Mouse (Mus musculus) liver, embryonic 11.5 days (tissue): ENCODE measurements at regions not wholly inside any gene's neighbourhood (a gene's known extent, or its start where the extent isn't known, plus 50 kb on each side); places are given as distances from the start of the nearest gene placed in this dataset.

Source experiments
- ATAC-seq: fragments of 200-750 bp; cut with Nextera tagmentation; replicated peaks from 2 replicates; pipeline ENCODE4 v1.8.0; 2017; ENCODE audit warnings: moderate number of reproducible peaks, mild to moderate bottlenecking, moderate TSS enrichment, moderate library complexity; ENCODE audit not compliant: low FRiP score
- DNase-seq: peaks from one replicate; pipeline ENCODE4 v3.0.0-alpha.2; 2017; ENCODE audit warnings: low spot score
- H3K27ac ChIP-seq: fragments of 300-500 bp; sonication (generic); 2 replicates; pipeline ENCODE4 v1.5.1; 2014; ENCODE audit warnings: mild to moderate bottlenecking, low read depth, low read length, control low read depth
- H3K27me3 ChIP-seq: fragments of 300-500 bp; sonication (generic); replicated peaks from 2 replicates; pipeline ENCODE4 v1.6.1; 2014; ENCODE audit warnings: low read length, mixed read lengths; ENCODE audit not compliant: control insufficient read depth, insufficient read depth
- H3K36me3 ChIP-seq: fragments of 300-500 bp; sonication (generic); 2 replicates; pipeline ENCODE4 v1.6.1; 2014; ENCODE audit warnings: mild to moderate bottlenecking, low read length, moderate library complexity, mixed read lengths; ENCODE audit not compliant: control insufficient read depth, insufficient read depth
- H3K4me1 ChIP-seq: fragments of 300-500 bp; sonication (generic); replicated peaks from 2 replicates; pipeline ENCODE4 v1.6.1; 2014; ENCODE audit warnings: low read length, mixed read lengths; ENCODE audit not compliant: control insufficient read depth, insufficient read depth
- H3K4me2 ChIP-seq: fragments of 300-500 bp; sonication (generic); 2 replicates; pipeline ENCODE4 v1.6.1; 2014; ENCODE audit warnings: mild to moderate bottlenecking, control low read depth, moderate library complexity
- H3K4me3 ChIP-seq: fragments of 300-500 bp; sonication (generic); 2 replicates; pipeline ENCODE4 v1.5.1; 2014; ENCODE audit warnings: low read depth, low read length, control low read depth
- H3K9ac ChIP-seq: fragments of 300-500 bp; sonication (generic); 2 replicates; pipeline ENCODE4 v1.6.1; 2014; ENCODE audit warnings: low read depth, low read length, control low read depth
- H3K9me3 ChIP-seq: fragments of 300-500 bp; sonication (generic); 2 replicates; pipeline ENCODE4 v1.6.1; 2016; ENCODE audit warnings: low read length, inconsistent platforms, mixed read lengths; ENCODE audit not compliant: control insufficient read depth
- WGBS: fragments of 180-500 bp; shearing (Covaris S2); extraction: QIAGEN DNeasy Blood & Tissue Kit; methylation state at CpG from one replicate; pipeline ENCODE4 v1.1.7; 2014; 5-methylcytosine and 5-hydroxymethylcytosine counted together

DNA sequence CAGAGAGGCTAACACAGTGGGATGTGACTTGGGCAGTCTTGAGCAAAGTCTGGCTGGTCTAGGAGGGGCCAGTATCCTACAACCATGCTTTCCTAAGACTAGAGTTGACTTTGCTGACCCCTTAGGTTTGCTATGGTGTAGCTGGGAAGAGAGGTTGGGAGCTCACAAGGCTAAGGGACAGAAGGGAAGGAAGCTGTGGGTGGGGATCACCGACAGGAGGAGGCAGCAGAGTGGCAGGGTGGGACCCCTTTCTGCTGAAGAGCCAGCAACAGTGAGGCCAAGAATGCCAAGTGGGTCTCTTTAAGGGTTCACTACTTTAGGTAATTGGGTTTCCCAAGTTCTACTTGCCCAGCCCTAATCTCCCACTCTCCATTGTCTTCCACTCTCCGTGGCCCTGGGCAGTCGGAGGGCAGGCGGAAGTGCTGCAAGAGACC, 67.7 kb upstream of the Sox13 start:
- H3K27me3 ChIP-seq = no peaks in the 10 kb centered on the region
- H3K27ac ChIP-seq = no peak overlapping the region
- H3K9ac ChIP-seq = peak overlapping the region; percentile 47; the same call in 1 of the 2 replicates
- no peak overlapping the region for H3K4me3 ChIP-seq
- DNase-seq (no peak), ATAC-seq (no peak)
- WGBS = 19% methylated on average over 4 of the region's 4 CpGs
- no peaks in the 10 kb centered on the region for H3K36me3 ChIP-seq
- peaks cover 11% of the 10 kb centered on the region for H3K4me1 ChIP-seq
- no peaks in the 10 kb centered on the region for H3K9me3 ChIP-seq
- H3K4me2 ChIP-seq = peak overlapping the region; percentile 80

DNA sequence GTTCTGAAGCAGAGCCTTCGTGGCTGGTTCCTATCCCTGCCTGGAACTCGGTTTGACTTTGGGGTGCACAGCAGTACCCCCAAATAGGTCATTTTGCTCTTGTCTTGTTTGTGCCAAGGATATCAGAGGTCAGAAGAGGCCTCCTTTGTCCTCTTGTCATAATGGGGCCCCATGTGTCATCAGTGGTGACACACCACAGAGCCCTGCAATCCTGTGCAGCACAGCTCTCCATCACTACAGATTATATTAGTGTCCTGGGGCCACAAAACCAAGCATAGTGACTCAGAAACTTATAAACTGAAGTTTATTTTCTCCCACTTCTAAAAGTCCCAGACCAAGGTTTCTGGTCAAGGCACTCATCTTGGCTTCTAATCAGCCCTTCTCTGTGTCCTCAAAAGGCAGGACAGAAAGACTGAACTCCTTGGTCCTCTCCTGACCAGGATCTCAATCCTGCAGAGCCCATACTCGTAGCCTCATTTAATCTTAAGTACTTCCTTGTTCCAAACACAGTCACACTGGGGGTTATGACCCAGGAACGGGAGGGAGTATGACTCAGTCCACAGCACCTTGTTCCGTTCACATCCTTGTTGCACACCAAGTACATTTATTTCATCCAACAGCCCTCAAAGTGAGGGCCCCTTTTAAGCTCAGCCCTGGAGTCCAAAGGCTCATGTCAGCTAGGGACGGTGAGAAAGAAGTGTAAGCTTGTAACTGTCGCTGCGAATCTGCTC, 63.2 kb upstream of the Sox13 start:
- H3K27ac ChIP-seq = no peak overlapping the region
- DNase-seq = no peak

DNA sequence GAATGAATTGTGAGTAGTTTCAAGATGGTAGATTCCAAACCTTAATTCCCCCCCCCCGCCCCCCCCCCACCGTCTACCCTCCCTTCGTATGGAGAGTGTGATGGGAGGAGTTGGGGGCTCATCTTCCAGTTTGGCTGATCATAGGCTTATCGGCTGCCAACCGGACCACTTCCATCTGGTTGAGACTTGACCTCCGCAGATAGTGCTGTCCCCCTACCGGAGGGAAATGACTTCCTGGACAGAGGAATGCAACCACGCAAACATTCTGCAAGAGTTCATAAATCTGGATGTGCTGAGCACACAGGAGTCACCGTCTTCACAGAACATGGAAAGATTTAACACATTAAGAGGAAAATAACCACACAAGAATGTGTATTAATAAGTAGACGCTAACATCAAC, 62.2 kb upstream of the Sox13 start:
- no peak overlapping the region for H3K4me2 ChIP-seq
- no peaks in the 10 kb centered on the region for H3K4me1 ChIP-seq
- H3K9ac ChIP-seq = no peak overlapping the region
- 51% methylated on average over 10 of the region's 10 CpGs for WGBS
- H3K4me3 ChIP-seq = no peak overlapping the region
- no peak overlapping the region for H3K27ac ChIP-seq
- DNase-seq (no peak), ATAC-seq (no peak)
- H3K27me3 ChIP-seq = no peaks in the 10 kb centered on the region
- no peaks in the 10 kb centered on the region for H3K9me3 ChIP-seq
- no peaks in the 10 kb centered on the region for H3K36me3 ChIP-seq

More for the DNA sequence above, 63.2 kb upstream of the Sox13 start:
- Histone ChIP-seq H3K9ac (no peak overlapping the region), H3K36me3 (no peaks in the 10 kb centered on the region), H3K27me3 (no peaks in the 10 kb centered on the region), H3K4me3 (no peak overlapping the region), H3K9me3 (no peaks in the 10 kb centered on the region), H3K4me2 (no peak overlapping the region), H3K4me1 (peaks cover 4% of the 10 kb centered on the region)
- no peak for ATAC-seq
- WGBS = 60% methylated on average over 8 of the region's 8 CpGs

DNA sequence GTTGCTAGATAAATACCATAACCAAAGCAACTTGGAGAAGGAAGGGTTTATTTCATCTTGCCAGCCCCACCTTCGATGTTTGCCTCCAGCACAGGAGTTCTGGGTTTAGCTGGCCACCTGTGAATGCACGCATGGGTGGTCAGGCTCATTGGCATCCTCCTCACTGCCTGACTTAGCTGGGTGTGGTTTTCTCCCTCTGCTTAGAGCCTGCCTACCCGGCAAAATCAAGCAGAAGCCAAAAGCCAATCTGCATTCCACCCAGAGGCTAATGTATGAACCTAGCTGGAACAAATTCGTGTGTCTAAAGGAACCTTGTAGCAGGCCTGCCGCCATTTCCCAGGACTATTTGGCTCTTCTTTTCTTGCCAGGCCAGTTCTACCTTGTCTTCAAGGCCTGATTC, 58.7 kb upstream of the Sox13 start:
- Histone ChIP-seq H3K27me3 (no peaks in the 10 kb centered on the region), H3K4me2 (no peak overlapping the region), H3K9me3 (no peaks in the 10 kb centered on the region), H3K4me1 (no peaks in the 10 kb centered on the region), H3K27ac (no peak overlapping the region), H3K9ac (no peak overlapping the region), H3K4me3 (no peak overlapping the region), H3K36me3 (no peaks in the 10 kb centered on the region)
- DNase-seq (no peak), ATAC-seq (no peak)
- WGBS = 65% methylated on average over 5 of the region's 5 CpGs

DNA sequence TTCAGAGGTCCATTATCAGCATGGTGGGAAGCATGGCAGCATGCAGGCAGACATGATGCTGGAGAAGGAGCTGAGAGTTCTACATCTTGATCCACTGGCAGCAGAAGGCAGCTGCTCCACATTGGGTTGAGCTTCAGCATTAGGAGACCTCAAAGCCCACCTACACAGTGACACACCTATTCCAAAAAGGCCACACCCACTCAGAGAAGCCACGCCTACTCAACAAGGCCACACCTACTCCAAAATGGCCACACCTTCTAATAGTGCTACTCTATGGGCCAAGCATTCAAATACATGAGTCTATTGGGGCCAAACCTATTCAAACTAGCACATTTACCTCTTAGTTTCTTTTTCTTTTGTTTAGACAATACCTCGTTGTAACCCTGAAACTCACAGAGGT, 50.4 kb upstream of the Sox13 start:
- Histone ChIP-seq H3K4me2 (no peak overlapping the region), H3K9me3 (no peaks in the 10 kb centered on the region), H3K4me1 (no peaks in the 10 kb centered on the region)

More for the DNA sequence above, 50.4 kb upstream of the Sox13 start:
- H3K9ac ChIP-seq = no peak overlapping the region
- no peaks in the 10 kb centered on the region for H3K27me3 ChIP-seq
- WGBS = 72% methylated on average over 2 of the region's 2 CpGs
- H3K4me3 ChIP-seq = no peak overlapping the region
- ATAC-seq = no peak
- no peak overlapping the region for H3K27ac ChIP-seq
- no peak for DNase-seq
- no peaks in the 10 kb centered on the region for H3K36me3 ChIP-seq
